Mouse (Mus musculus): ENCODE measurements around the gene Syne4.

- TF ChIP-seq POLR2A (IDR thresholded peaks at IDR 0.05; ENCODE audit: borderline replicate concordance, low read depth, low read length) (no peak), CTCF (IDR thresholded peaks at IDR 0.05; ENCODE audit: low read depth, low read length) (no peak)
Observed at GRCm38 (mm10) chr7:30282740-30283139, 31.9 kb upstream of the Syne4 start.
